Mouse (Mus musculus): ENCODE results near the gene Zfp664.

The Zfp664 gene

DNA sequence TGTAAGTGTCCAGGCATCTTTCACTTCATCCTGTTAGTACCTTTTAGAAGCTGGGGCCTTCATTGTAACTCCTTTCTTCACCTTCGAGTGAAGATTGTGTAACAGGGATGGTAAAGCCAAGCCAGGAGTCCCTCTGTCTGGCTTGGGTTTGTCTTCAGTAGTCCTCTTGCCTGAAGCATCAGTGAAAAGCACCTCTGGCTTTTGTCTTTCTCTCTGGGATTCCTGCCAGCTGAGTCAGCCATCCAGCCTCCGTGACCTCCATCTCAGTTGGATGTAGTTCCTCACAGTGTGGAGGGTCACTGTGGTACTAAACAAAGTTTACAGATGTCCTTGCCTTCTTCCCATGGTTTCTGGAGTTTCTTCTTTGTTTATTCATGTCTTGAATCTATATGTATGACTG, 9.5 kb downstream of the Zfp664 start:
- peak; percentile 13 for DNase-seq (ENCODE audit: low spot score)

DNA sequence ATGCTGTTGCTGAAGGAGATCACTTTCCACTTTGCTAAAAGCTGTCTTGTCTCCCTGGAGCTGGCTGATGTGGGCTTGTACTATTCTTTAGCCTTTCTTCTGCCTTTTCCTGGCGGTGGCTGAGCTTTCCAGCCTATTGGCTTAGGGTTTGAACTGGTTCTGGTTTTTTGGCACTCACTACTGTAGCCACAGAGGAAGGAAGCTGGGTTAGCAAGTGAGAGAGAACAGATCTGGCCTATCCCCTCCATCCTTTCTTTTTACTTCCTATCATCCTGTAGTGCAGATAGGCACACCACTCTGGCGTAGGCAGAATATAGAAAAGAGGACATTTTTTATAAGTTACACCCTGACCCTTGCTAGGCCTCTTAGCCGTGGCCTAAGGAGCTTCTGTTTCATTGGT, 10.6 kb downstream of the Zfp664 start:
- DNase-seq (ENCODE audit: low spot score): no peak

DNA sequence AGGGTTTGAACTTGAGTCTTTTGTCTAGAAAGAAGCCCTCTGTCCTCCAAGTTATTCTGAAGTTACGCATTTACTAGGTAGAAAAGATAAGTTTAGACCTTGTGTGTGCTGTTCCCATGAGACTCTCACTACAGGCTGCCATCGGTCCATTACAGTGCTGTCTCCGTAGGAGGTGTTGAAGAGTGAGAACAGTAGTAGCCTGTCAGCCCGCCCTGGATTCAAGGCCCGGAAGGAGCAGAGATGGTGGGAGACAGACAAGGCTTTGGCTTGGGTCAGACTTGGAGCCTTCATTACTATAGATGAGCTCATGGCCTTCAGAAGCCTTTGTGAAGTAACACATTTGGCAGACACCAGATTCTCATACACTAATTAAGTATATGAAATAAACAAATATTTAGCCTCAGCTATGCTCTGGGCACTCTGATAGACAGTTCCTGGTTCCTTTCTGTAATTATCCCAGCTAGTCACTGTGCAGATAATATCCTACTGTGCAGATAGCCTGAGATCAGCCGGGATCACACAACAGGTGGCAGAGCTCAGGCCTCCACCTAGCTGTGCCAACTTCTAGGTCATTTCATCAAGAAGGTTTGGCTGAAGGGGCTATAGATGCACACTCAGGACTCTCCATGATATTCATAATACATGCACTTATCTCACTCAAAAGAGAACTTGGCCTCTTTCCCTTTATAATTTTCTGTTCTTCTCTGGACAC, 11.6 kb downstream of the Zfp664 start:
- DNase-seq (ENCODE audit: low spot score): no peak

GRCm38 (mm10) chr5:124879251-124879650, 16.8 kb downstream of the Zfp664 start:
- DNase-seq (ENCODE audit: low spot score): no peak

GRCm38 (mm10) chr5:124879801-124880200, 17.3 kb downstream of the Zfp664 start:
- no peak for DNase-seq (ENCODE audit: low spot score)

DNA sequence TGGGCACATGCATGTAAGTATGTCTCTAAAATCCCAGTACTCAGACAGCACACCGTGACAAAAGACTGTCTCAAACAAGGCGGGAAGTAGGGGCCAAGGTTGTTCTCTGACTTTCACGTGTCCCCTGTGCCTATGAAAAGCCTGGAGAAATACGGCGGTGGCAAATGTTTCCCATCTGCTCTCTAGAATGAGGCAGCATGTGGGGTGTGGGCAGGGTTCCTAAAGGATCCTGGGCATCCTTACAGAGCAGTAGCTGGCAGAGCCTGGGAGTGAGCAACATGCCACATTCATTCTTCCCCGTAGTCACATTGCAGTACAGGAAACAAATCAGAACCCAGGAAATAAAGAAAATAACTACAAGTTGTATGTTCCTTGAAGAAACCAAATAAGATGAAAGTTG, 21.4 kb downstream of the Zfp664 start:
- DNase-seq (ENCODE audit: low spot score): no peak

- no peak for DNase-seq (ENCODE audit: low spot score)
Observed at GRCm38 (mm10) chr5:124888661-124889060, 26.2 kb downstream of the Zfp664 start.

GRCm38 (mm10) chr5:124891921-124892370, 29.5 kb downstream of the Zfp664 start:
- no peak for DNase-seq (ENCODE audit: low spot score)

- DNase-seq (ENCODE audit: low spot score): no peak
Observed at GRCm38 (mm10) chr5:124896135-124896534, 33.6 kb downstream of the Zfp664 start.

DNA sequence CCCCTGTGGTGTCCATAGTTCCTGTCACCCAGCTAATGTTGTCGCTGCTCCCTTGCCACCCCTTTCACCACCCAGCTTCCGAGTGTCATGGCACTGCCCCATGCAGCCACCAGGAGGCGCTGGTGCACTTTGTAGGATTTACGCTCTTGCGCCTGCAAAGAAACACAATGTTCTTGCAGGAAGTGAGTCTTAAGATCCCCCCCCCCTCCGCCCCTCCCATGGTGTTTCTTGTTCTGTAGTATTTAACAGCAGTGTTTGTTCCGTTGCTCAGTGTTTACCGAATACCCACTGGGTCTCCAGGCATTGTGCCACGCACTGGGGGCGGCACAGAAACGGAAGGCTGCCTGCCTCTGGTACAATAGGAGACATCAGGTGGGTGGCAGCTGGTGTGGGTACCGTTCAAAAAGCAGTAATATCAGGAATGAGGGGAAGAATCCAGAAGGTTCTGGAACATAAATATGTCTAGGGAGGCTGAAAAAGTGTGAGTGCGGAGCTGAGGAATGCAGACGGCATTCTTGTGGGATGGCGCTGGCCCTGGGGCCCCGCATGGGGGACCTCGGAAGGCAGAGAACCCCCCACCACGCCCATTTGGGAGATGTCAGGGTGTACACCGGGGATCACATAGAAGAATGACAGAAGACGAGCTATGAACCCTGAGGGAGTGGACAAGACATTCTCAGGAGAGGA, 37.6 kb downstream of the Zfp664 start:
- DNase-seq (ENCODE audit: low spot score): peak; percentile 86

DNA sequence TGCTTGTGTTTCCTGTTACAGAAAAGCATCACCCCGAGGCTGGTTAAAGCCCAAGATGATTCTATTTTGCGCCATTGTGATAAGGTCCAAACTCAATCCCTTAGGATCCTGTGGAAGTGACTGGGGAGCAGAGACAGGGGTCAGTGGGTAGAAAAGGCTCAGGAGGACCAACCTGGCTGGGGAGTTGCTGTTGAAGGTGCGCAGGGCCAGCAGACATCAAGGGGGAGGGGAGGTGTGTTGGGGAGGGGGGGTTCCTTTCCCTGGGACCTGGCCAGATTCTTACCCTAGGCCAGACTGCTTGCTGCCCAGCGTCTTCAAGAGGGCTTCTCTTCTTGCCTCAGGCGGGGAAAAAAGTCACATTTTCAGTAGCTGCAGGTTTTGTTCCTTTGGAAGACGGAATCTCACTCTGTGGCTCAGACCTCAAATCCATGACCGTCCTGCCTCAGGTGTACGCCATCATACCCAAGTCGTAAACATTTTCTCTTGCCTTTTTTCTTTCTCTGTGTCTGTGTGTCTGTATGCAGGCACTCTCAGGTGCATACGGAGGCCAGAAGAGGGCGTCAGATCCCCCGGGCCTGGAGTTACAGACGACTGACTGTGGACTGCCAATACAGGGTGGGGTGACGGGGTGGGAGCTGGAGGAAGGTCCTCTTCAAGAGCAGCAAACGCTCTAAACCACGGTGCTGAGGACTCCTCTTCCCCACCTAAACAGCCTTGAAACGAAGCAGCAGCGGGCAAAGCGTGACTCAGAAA, 38.4 kb downstream of the Zfp664 start:
- DNase-seq (ENCODE audit: low spot score): no peak

- no peak for DNase-seq (ENCODE audit: low spot score)
Observed at GRCm38 (mm10) chr5:124901675-124902074, 39.2 kb downstream of the Zfp664 start.

DNA sequence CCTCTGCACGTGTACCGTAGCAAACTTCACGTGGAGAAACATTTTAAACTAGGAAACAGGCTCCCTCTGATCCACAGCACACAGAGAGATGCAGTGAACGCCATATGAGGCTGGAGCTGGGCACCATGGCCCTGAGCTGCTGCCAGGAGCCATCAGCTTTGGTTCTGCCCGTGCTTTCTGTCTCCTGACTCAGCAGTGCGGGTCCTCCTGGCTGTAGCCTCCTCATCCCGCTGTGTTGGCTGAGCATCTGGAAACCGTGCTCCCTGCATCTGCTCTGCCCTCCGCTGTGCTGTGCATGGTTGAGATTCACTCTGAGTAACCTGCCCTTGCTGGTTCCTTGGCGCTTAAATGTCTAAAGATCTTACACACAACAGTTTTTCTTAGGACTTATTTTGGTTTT, 39.7 kb downstream of the Zfp664 start:
- DNase-seq (ENCODE audit: low spot score): no peak

DNA sequence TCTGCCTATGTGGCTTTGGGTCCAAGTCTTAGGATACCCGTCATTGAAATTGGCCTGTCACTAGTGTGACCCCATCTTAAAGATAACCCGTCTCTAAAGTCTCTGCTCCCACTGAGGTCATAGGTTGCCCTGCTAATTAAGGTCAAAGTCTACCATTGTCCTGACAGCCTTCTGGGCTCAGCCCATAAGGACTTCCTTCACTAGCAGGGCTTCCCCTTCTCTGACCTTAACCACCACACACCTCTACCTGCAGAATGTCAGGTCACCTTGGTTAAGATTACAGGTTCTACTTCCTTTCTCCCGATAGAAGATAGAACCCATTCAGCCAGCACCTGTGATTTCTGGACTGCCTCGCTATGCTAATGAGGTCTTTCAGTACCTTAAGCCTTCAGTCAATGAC, 41.4 kb downstream of the Zfp664 start:
- DNase-seq (ENCODE audit: low spot score): no peak

GRCm38 (mm10) chr5:124906890-124907289, 44.4 kb downstream of the Zfp664 start:
- DNase-seq (ENCODE audit: low spot score): no peak

- peak; percentile 67 for DNase-seq (ENCODE audit: low spot score)
Observed at GRCm38 (mm10) chr5:124908860-124909259, 46.4 kb downstream of the Zfp664 start.

DNA sequence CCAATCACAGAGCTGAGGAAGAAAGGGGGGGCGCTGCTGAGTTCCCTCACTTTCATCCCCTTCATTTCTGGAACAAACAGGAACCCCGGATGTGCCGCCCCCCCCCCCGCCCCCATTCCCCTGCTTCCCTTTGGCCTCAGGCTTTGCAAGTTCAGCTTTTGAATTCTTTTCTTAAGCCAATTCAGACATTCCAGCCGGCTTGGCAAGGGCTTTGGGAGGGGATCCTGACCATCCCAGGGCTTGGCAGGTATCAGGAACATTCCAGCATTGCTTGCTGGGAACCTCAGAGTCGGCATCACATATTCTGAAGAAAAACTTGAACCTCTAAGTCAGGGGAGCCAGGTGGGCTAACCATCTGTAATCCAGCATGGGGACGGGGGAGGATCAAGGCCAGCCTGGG, 49.8 kb downstream of the Zfp664 start:
- DNase-seq (ENCODE audit: low spot score): no peak

DNA sequence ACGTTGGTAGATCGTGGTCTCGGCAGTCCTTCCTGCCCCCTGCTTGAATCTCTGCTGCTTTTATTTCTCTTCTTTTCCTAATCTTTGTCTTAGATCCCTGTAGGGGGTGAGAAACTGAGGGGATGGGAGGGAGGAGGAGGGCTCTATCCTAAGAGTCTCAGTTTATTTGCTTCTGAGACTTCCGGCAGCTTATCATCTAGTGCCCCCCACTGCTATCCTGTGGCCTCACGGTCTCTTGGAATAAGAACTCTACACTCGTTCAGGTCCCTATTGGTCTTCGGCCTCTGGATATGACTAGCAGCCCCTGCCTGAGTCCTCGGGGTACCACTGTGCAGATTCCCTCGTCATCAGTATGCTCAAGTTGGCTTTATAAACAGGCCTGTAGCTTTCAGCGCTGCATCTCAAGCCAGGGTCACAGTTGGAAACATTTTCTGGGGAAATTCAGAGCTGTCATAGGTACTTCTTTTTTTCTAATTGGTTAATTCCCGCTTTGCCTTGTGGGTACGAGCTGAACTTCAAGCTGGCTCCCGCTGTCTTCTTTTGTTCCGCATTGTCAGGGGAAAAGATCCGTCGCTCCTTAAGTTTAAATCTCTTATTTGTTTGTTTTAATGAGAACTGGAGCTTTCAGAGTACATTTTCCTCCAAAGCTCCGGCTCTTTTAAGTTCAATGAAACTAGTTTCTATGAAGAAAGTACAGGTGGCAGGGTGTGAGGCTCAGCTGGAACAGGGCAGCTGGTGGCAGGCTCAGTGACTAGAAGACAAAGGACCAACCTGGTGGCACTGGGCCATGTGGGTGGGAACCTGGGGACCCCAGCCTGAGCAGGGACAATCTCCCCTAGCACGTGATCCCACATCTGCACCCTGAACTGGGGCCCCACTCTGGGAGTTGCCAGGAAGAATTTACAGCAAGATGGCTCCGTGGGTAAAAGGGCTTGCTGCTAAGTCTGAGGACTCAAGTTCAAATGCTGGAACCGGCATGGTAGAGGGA, 50.7 kb downstream of the Zfp664 start:
- no peak for DNase-seq (ENCODE audit: low spot score)

DNA sequence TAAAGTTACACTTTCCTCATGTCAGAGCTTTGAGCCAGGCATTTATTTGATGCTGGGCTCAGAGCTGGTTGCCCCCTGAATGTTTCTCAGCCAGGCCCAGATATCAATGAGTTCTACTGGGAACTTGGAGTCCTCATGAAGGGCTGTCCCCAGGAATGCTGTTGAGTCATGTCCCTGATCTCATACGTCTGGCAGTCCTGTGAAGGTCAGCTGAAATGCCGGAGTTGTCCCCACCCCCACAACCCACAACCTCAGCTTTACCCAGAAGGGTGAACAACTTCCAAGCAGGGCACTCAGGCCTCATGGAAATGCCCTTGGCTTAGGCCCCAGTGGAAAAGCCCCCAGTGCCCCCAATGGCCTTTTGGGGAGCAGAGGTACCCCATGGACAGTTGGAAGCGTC, 57.3 kb downstream of the Zfp664 start:
- no peak for DNase-seq (ENCODE audit: low spot score)

GRCm38 (mm10) chr5:124921410-124921809, 58.9 kb downstream of the Zfp664 start:
- no peak for DNase-seq (ENCODE audit: low spot score)

All from urinary bladder, postnatal 25 days (tissue).